Mouse (Mus musculus) macrophage (primary cell): ENCODE results near the gene Nrip1. TPM values are rescaled to one million over a fixed set of nuclear protein-coding genes. Genes with fewer than 3 reads are reported as not detected.

Source experiments
- H3K27ac ChIP-seq: fragments of 350-480 bp; formaldehyde crosslinking; 2 replicates; pipeline ENCODE4 v1.9.0; 2021
- H3K36me3 ChIP-seq: fragments of 350-480 bp; formaldehyde crosslinking; 2 replicates; pipeline ENCODE4 v1.9.0; 2021; ENCODE audit errors: inconsistent target
- H3K4me3 ChIP-seq: fragments of 350-480 bp; formaldehyde crosslinking; 2 replicates; pipeline ENCODE4 v1.9.0; 2021; ENCODE audit errors: inconsistent target
- H3K79me2 ChIP-seq: fragments of 350-480 bp; formaldehyde crosslinking; 2 replicates; pipeline ENCODE4 v1.9.0; 2021; ENCODE audit errors: inconsistent target
- WGBS: methylation state at CpG from one replicate; pipeline ENCODE4 v1.1.7; 2026; ENCODE audit warnings: inconsistent platforms; ENCODE audit not compliant: missing documents; 5-methylcytosine and 5-hydroxymethylcytosine counted together
- polyA plus RNA-seq: library from polyadenylated mRNA; stranded (reverse); fragments of 250-400 nt; gene quantifications from 3 replicates; pipeline ENCODE4 v1.2.4, GENCODE M21; 2018; ENCODE audit warnings: inconsistent platforms

Nrip1 gene
- polyA plus RNA-seq, 1 experiment from 2014 or later = 5.8 TPM

GRCm38 (mm10) chr16:76280365-76280764 is 93.3 kb downstream of the Nrip1 start:
- H3K79me2 ChIP-seq = no peaks in the 10 kb centered on the region
- H3K27ac ChIP-seq = no peak overlapping the region
- no peaks in the 10 kb centered on the region for H3K36me3 ChIP-seq
- 88% methylated on average over 5 of the region's 8 CpGs for WGBS
- no peak overlapping the region for H3K4me3 ChIP-seq

- Histone ChIP-seq H3K36me3 (no peaks in the 10 kb centered on the region), H3K27ac (no peak overlapping the region), H3K4me3 (no peak overlapping the region), H3K79me2 (no peaks in the 10 kb centered on the region)
- 96% methylated on average over 3 of the region's 3 CpGs for WGBS
Observed at GRCm38 (mm10) chr16:76276271-76276670, 97.4 kb downstream of the Nrip1 start.

- Histone ChIP-seq H3K36me3 (no peaks in the 10 kb centered on the region), H3K4me3 (no peak overlapping the region), H3K27ac (no peak overlapping the region), H3K79me2 (no peaks in the 10 kb centered on the region)
- WGBS = 100% methylated on average over 2 of the region's 3 CpGs
Observed at GRCm38 (mm10) chr16:76275584-76275983, 98.0 kb downstream of the Nrip1 start.

GRCm38 (mm10) chr16:76275166-76275565 is 98.5 kb downstream of the Nrip1 start:
- no peaks in the 10 kb centered on the region for H3K79me2 ChIP-seq
- no peak overlapping the region for H3K27ac ChIP-seq
- 92% methylated on average over 7 of the region's 7 CpGs for WGBS
- H3K36me3 ChIP-seq = no peaks in the 10 kb centered on the region
- no peak overlapping the region for H3K4me3 ChIP-seq

- Histone ChIP-seq H3K79me2 (no peaks in the 10 kb centered on the region), H3K27ac (no peak overlapping the region), H3K4me3 (no peak overlapping the region), H3K36me3 (no peaks in the 10 kb centered on the region)
- WGBS = 99% methylated on average over 5 of the region's 9 CpGs
Observed at GRCm38 (mm10) chr16:76266635-76267268, 106.9 kb downstream of the Nrip1 start.

GRCm38 (mm10) chr16:76265874-76266273 is 107.8 kb downstream of the Nrip1 start:
- WGBS = 96% methylated on average over 2 of the region's 2 CpGs
- H3K27ac ChIP-seq = no peak overlapping the region
- no peak overlapping the region for H3K4me3 ChIP-seq
- H3K79me2 ChIP-seq = no peaks in the 10 kb centered on the region
- no peaks in the 10 kb centered on the region for H3K36me3 ChIP-seq

- WGBS = 75% methylated on average over 6 of the region's 6 CpGs
Observed at GRCm38 (mm10) chr16:76265301-76265700, 108.3 kb downstream of the Nrip1 start.

GRCm38 (mm10) chr16:76263393-76263792 is 110.2 kb downstream of the Nrip1 start:
- WGBS = 92% methylated on average over 3 of the region's 4 CpGs

More at GRCm38 (mm10) chr16:76265301-76265700, 108.3 kb downstream of the Nrip1 start:
- H3K79me2 ChIP-seq = no peaks in the 10 kb centered on the region
- H3K4me3 ChIP-seq = no peak overlapping the region
- H3K36me3 ChIP-seq = no peaks in the 10 kb centered on the region
- no peak overlapping the region for H3K27ac ChIP-seq

GRCm38 (mm10) chr16:76260296-76260695 is 113.3 kb downstream of the Nrip1 start:
- H3K27ac ChIP-seq = no peak overlapping the region

More at GRCm38 (mm10) chr16:76263393-76263792, 110.2 kb downstream of the Nrip1 start:
- H3K79me2 ChIP-seq = no peaks in the 10 kb centered on the region
- H3K27ac ChIP-seq = no peak overlapping the region
- no peaks in the 10 kb centered on the region for H3K36me3 ChIP-seq
- H3K4me3 ChIP-seq = no peak overlapping the region

GRCm38 (mm10) chr16:76251826-76252225 is 121.8 kb downstream of the Nrip1 start:
- no peak overlapping the region for H3K27ac ChIP-seq
- no peak overlapping the region for H3K4me3 ChIP-seq
- no peaks in the 10 kb centered on the region for H3K79me2 ChIP-seq
- H3K36me3 ChIP-seq = no peaks in the 10 kb centered on the region
- 95% methylated on average over 10 of the region's 10 CpGs for WGBS

More at GRCm38 (mm10) chr16:76260296-76260695, 113.3 kb downstream of the Nrip1 start:
- Histone ChIP-seq H3K79me2 (no peaks in the 10 kb centered on the region), H3K36me3 (no peaks in the 10 kb centered on the region), H3K4me3 (no peak overlapping the region)
- WGBS = 95% methylated on average over 6 of the region's 6 CpGs

- H3K36me3 ChIP-seq = no peaks in the 10 kb centered on the region
- no peak overlapping the region for H3K4me3 ChIP-seq
- H3K27ac ChIP-seq = no peak overlapping the region
- H3K79me2 ChIP-seq = no peaks in the 10 kb centered on the region
- 66% methylated on average over 18 of the region's 18 CpGs for WGBS
Observed at GRCm38 (mm10) chr16:76249345-76250091, 124.1 kb downstream of the Nrip1 start.

GRCm38 (mm10) chr16:76242850-76243249 is 130.8 kb downstream of the Nrip1 start:
- Histone ChIP-seq H3K4me3 (no peak overlapping the region), H3K79me2 (no peaks in the 10 kb centered on the region), H3K36me3 (no peaks in the 10 kb centered on the region), H3K27ac (no peak overlapping the region)
- WGBS = 90% methylated on average over 2 of the region's 2 CpGs

- H3K27ac ChIP-seq = no peak overlapping the region
- H3K79me2 ChIP-seq = no peaks in the 10 kb centered on the region
- WGBS = 55% methylated on average over 4 of the region's 4 CpGs
- H3K4me3 ChIP-seq = no peak overlapping the region
- no peaks in the 10 kb centered on the region for H3K36me3 ChIP-seq
Observed at GRCm38 (mm10) chr16:76241266-76241665, 132.4 kb downstream of the Nrip1 start.

GRCm38 (mm10) chr16:76239353-76239752 is 134.3 kb downstream of the Nrip1 start:
- Histone ChIP-seq H3K79me2 (no peaks in the 10 kb centered on the region), H3K4me3 (no peak overlapping the region), H3K27ac (no peak overlapping the region), H3K36me3 (no peaks in the 10 kb centered on the region)
- WGBS = 95% methylated on average over 8 of the region's 8 CpGs

- Histone ChIP-seq H3K79me2 (no peaks in the 10 kb centered on the region), H3K27ac (no peak overlapping the region), H3K4me3 (no peak overlapping the region), H3K36me3 (no peaks in the 10 kb centered on the region)
- WGBS = 95% methylated on average over 4 of the region's 4 CpGs
Observed at GRCm38 (mm10) chr16:76238784-76239183, 134.8 kb downstream of the Nrip1 start.
